Mouse (Mus musculus): ENCODE data around the gene Ppia.
"Not testable (repeated sequence)": the region's sequence is repeated elsewhere in the genome, so short reads cannot be mapped to it uniquely, and the experiment has no call there.

Gene Ppia

DNA sequence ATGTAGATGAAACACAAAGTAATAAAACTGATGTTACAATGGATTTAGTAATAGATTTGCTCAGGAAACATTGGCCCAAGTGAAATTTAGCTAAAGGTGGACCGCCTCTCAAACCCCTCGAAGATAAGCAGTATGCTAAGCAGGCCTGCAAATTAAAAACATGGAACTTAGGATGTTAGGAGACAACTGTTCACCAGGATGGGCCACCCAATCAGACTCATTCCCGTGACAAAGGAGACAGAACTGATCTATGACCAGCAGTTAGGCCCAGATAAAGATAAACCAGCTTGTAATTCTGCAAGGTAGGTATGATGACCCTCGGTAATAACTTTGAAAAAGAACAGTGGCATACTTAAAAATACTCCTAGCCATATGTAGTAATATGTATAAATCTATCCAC, 27.9 kb downstream of the Ppia start:
- DNase-seq = no peak

DNA sequence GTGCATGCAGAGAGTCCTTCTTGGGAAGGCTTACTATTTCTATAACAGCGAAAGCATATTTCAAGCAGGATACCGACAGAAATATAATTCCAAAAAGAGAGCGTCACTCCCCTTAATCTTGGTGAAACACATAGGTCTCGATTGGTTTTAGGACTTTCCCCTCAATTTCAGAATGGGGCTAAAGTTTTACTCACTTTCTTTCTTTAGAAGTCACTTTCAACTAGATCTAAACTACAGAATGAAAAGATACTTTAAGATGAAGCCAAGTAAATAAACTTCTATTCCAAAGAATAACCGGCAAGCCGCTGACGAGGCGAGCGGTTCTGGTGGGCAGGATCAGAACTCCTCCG, 28.5 kb downstream of the Ppia start:
- DNase-seq = no peak

DNA sequence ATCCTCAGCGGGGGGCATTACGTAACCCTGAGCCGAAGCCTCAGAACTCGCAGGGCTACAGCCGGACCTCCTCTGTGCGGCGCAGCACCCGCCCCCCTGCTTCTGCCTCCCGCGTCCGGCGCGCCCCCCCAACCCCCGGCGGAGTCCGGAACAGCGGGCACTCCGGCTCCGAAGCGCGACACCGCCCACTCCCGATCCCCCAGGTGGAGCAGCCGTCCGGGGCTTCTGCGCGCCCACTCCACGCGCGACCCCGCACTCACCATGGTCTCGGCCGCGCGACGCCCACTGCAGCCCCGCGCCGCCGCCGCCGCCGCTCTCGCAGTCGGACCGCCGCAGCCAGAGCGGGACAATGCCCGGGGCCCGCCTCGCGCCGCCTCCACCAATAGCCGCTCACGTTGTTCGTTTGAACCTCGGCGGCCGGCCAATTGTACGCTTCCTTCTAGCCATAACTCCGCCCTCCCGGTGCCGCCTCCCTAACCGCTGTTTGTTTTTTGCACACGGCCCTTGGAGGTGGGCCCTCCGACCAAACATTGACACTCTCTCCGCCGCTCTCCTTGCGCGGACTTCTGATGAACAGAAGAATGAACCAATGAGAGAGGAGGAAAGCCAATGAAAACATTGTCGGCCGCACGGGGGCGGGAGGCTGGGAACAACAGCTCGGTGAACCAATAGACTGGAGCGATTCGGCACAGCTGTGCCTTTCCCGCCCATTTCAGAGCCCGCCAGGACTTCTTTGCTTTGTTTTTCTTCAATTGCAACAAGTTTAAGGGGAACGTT, 29.0 kb downstream of the Ppia start, which contains the start of gene H2afv:
Gene H2afv, minus strand, starts transcription at position 367 of the 777 bp plus-strand sequence.
- peak; percentile 100 for DNase-seq

DNA sequence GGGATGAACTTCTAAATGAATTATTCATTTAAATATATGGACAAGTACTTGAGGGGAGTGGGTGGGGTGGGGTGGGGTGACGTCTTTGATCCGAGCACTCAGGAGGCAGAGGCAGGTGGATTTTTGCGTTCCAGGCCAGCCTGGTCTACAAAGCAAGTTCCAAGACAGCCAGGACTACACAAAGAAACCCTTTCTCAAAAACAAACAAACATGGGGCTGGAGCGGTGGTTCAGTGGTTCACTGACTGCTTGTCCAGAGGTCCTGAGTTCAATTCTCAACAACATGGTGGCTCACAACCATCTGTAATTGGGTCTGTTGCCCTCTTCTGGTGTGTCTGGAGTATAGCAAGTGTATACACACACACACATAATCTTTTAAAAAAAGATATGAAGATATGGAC, 30.2 kb downstream of the Ppia start:
- no peak for DNase-seq

DNA sequence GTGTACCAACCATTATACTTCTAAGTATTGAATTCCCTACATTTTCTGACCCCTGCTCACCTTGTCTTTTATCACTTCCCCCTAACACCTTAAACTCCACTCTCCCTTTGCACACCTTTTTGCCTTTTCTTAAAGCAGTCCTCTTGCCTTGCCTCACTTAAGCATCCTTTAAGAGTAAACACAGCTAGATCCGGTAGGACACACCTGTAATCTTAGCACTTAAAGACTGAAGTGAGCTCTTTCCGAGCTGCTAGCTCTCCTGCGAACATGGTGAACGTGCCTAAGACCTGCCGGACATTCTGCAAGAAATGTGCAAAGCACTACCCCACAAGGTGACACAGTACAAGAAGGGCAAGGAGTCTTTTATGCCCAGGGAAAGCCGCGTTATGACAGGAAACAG, 30.7 kb downstream of the Ppia start:
- DNase-seq = no peak

DNA sequence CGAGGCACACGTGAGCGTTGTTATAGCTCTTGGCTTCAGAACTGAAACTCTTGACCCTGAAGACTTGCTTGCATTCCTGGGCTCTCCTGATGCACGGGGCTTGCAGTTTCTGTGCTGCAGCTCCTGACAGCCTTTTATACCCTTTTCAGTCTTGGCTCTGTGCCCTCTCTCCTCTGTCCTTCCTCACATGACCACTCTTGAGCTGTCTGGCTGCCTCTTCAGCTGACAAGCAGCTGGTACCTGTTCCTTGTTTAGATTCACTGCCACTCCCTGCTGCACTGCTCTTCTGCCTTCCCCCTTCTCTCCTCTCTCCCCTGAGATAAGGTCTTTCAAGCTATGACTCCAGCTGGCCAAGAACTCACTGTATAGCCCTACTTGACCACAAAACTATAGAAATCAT, 32.2 kb downstream of the Ppia start:
- DNase-seq = no peak

DNA sequence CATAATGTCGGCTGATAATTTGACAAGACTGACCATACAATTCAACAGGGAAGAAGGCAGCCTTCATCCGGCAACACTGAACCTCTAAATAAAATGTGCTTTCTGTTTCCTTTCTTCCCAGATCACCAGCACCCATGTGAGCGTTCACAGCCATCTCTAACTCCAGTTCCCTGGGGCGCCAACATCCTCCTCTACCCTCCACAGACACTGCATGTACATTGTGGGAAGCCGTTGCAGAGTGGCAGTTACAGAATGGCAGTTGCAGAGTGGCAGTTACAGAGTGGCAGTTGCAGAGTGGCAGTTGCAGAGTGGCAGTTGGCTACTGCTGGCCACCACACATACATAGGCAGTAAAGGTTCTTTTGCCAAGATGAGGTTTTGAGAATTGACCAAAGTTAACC, 32.9 kb downstream of the Ppia start:
- not testable (repeated sequence) for DNase-seq

DNA sequence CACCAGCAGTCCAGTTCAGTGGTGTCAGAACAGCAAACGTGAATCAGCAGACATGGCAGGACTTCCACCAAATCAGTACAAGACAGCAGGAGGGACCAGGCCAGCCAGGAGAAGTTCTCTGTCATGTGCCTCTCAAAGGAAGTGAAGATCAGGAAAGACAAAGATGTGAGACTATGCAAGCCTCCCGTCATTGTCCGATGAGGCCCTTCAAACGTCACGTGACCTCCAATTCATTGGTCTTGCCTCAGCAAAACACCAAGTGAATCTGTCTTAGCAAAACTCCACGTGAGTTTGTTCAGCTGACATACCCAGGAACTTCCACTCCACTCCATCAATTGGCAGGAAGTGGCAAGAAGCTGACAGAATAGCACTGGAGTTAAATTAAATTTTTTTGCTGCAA, 40.8 kb downstream of the Ppia start:
- no peak for DNase-seq

DNA sequence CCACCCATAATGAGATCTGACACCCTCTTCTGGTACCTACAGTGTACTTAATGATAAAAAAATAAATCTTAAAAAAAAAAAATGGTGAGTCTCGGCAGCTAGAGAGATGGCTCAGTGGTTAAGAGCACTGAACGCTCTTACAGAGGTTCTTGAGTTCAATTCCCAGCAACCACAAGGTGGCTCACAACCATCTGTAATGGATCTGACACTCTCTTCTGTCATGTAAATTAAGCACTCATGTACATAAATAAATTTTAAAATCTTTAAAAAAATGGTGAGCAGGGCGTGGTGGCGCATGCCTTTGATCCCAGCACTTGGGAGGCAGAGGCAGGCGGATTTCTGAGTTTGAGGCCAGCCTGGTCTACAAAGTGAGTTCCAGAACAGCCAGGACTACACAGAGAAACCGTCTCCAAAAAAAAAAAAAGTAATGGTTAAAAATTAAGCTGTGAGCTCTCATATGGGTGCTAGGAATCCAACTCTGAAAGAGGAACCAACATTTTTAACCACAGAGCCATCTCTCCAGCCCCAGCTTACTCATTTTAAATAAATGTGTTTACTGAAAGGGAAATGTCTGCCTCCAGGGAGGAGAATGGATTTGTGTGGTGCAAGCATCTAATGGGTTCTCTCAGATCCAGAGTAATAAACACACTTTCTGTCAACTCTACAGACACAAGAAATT, 48.1 kb downstream of the Ppia start:
- no peak for DNase-seq

DNA sequence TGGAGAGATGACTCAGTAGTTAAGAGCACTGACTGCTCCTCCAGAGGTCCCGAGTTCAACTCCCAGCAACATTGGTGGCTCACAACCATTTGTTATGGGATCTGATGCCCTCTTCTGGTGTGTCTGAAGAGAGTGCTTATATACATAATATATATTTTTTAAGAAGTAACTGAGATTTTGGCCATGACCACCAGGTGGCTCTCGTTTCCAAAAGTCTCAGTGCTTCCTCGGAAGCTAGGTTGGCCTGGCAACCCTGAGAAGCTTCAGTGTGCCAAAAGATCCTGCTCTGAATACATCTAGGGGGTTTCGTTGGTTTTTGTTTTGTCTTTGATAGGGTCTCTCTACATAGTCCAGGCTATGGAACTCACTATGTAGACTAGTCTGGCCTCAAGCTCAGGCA, 49.9 kb downstream of the Ppia start:
- DNase-seq = peak; percentile 85

DNA sequence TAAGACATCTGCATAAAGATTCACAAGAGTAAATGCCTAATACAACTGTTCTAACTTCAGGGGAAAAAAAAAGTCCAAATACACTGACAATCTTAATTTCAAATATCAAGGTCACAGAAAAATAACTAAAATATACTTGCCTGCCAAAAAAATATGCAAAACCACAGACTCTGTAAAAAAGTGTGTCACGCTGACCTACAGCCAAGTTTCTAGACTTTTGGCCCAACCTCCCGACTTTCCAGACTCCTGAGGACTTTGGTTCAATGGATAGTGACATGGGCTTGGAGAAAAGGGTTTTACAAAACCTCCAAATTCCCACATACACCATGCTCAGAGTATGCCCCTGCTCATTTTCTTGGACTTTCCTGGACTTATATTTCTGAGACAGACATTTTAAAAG, 53.3 kb downstream of the Ppia start:
- DNase-seq = no peak

Data from embryo, embryonic 11 days (tissue).